Mouse (Mus musculus): ENCODE measurements at regions not wholly inside any gene's neighbourhood (a gene's known extent, or its start where the extent isn't known, plus 50 kb on each side); places are given as distances from the start of the nearest gene placed in this dataset.
A peak's percentile ranks its signal among the peaks of the same experiment; 100 is the strongest.

DNA sequence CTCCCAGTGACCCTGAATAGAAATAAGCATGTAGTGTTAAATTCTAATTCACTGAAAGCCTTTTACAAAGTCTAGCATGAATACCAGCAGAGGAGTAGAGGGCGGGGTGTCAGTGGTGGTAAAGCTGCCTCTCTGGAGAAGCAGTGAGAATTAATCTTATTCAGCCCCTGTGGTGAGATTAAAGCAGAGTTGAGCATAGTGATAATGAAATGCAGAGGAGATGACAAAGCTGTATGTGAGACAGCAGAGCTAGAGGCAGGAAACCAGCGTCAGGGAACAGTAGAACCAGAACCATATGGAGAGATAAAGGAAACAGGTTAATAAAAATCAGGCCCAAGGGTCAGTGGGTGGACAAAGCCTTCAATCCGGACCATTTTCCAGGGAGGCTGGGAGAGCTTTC is 1827.2 kb downstream of the Poteg start:
- DNase-seq (ENCODE audit: low read depth, low spot score), result no peak

DNA sequence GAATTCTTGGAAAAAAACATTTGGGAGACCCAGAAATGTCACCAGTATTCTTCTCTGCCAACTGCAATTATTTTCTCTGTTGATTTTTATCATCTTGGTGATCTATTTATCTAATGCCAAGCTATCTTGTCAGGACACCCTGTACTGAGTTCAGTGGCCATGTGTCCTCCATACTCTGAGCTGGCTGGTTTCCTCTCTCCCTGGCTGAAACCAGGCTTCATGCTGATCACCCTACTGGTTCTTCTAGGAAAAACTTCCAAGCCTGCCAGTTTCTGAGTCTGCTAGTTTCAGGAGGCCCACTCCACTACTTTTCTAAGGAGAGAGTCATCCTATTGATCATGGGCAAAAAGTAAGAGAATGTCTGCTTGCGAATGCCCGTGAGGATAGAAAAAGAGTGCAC is 1831.2 kb downstream of the Poteg start:
- DNase-seq (ENCODE audit: low read depth, low spot score), result peak; percentile 31

DNA sequence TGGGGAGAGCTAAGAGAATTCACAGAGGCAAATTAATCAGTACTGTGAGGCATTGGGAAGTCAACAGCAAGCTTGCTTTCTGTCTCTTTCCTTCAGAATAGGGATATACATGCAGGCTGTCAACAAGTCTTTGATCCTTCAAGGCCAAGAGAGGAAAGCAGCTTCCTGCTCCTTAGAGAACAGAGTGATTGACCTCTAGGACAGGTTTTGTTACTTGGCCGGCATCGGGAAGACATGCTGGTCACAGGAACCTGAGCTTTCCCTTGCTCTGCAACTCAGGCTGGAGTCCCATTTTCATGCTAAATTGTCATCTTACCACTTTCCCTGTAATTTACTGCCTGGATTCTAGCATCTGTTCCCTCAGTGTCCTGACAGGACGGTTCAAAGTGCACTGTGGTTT is 1831.8 kb downstream of the Poteg start:
- DNase-seq (ENCODE audit: low read depth, low spot score), result no peak

DNA sequence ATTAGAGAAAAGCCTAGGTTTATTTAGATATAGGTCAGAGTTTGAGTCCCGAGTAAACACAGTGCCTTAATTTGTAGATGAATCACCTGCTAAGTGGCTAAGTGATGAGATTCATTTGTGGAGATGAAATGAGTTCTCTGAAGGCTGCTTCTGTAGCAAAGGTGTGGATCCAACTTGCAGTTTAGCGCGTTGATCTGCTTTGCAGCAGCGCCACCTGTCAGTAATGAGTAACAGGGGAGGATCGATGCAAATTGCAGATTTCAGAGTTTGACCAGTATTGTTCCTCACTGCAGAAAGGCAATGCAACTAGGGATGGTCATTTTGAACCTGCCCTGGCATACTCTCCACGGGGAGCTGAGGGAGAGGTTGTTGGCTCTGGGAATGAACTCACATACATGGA is 1842.9 kb downstream of the Poteg start:
- peak; percentile 75 for DNase-seq (ENCODE audit: low read depth, low spot score)
